Mouse (Mus musculus) ES-E14 (cell line): ENCODE results near the gene Ankfn1. TPM values are rescaled to one million over a fixed set of nuclear protein-coding genes. Genes with fewer than 3 reads are reported as not detected.

Source experiments
- DNase-seq: peaks from one replicate; pipeline ENCODE4 v3.0.0-alpha.2; 2013; ENCODE audit warnings: low read depth, low spot score
- H3K27ac ChIP-seq: 2 replicates; pipeline ENCODE4 v1.5.1; 2012; ENCODE audit warnings: low read depth, mild to moderate bottlenecking, low read length, moderate library complexity, mixed read lengths; ENCODE audit not compliant: poor library complexity, insufficient read depth, severe bottlenecking
- H3K36me3 ChIP-seq: 2 replicates; pipeline ENCODE4 v1.6.1; 2012; ENCODE audit warnings: mild to moderate bottlenecking, low read length, moderate library complexity, mixed read lengths; ENCODE audit not compliant: control insufficient read depth, poor library complexity, insufficient read depth, severe bottlenecking
- H3K4me1 ChIP-seq, 2 experiments: fragments of 150-350 bp in 1 of 2; sonication (generic) in 1 of 2; 2 replicates each; pipeline ENCODE4 v1.6.1; 2012; ENCODE audit warnings: low read length in 2 of 2, mild to moderate bottlenecking in 1 of 2, mixed read lengths in 1 of 2; ENCODE audit not compliant: control insufficient read depth in 2 of 2, insufficient read depth in 2 of 2, poor library complexity in 1 of 2
- H3K4me3 ChIP-seq, 2 experiments: fragments of 150-350 bp in 1 of 2; sonication (generic) in 1 of 2; 2 replicates each; pipeline ENCODE4 v1.5.1; 2012; ENCODE audit warnings: low read length in 2 of 2, low read depth in 1 of 2, mild to moderate bottlenecking in 1 of 2, mixed read lengths in 1 of 2; ENCODE audit not compliant: insufficient read depth in 1 of 2, poor library complexity in 1 of 2, severe bottlenecking in 1 of 2
- H3K9ac ChIP-seq: 2 replicates; pipeline ENCODE4 v1.6.1; 2012; ENCODE audit warnings: low read depth, mild to moderate bottlenecking, low read length, mixed read lengths; ENCODE audit not compliant: poor library complexity, insufficient read depth, severe bottlenecking
- H3K9me3 ChIP-seq: fragments of 150-350 bp; sonication (generic); 2 replicates; pipeline ENCODE4 v1.6.1; 2012; ENCODE audit warnings: low read depth, mild to moderate bottlenecking, low read length; ENCODE audit not compliant: control insufficient read depth, insufficient read depth
- CHD2 ChIP-seq: IDR thresholded peaks from 2 replicates; pipeline ENCODE4 v1.6.1; 2014; ENCODE audit warnings: mild to moderate bottlenecking, low read depth, low read length, inconsistent platforms
- HCFC1 ChIP-seq: IDR thresholded peaks from 2 replicates; pipeline ENCODE4 v1.6.1; 2012; ENCODE audit warnings: low read length, inconsistent platforms, borderline replicate concordance; ENCODE audit not compliant: insufficient read depth
- MAFK ChIP-seq: IDR thresholded peaks from 2 replicates; pipeline ENCODE4 v1.6.1; 2014; ENCODE audit warnings: mild to moderate bottlenecking, low read depth, low read length, inconsistent platforms; ENCODE audit not compliant: insufficient read depth
- ZC3H11A ChIP-seq: IDR thresholded peaks from 2 replicates; pipeline ENCODE4 v1.6.1; 2012; ENCODE audit warnings: low read depth, mild to moderate bottlenecking, inconsistent platforms, low read length, borderline replicate concordance
- ZNF384 ChIP-seq: IDR thresholded peaks from 2 replicates; pipeline ENCODE4 v1.6.1; 2012; ENCODE audit warnings: low read depth, low read length, inconsistent platforms
- in situ Hi-C, 2 experiments: fragments of 600-800 bp; cut with MboI; formaldehyde crosslinking; loops; one replicate each; pipeline ENCODE4 v1.15.1; 2025; ENCODE audit warnings: low sequenced_read_pairs in 2 of 2, inconsistent platforms in 1 of 2; ENCODE audit not compliant: unreplicated experiment in 2 of 2
- total RNA-seq: library from RNA; depleted of rRNA; stranded (reverse); fragments of 300-350 nt; gene quantifications from 2 replicates; pipeline ENCODE4 v1.2.3, GENCODE M21; 2012

Ankfn1 gene
- total RNA-seq, 1 experiment = not detected

GRCm38 (mm10) chr11:89774913-89775312 is 2.5 kb downstream of the Ankfn1 start:
- Histone ChIP-seq H3K9ac (no peak overlapping the region), H3K36me3 (no peaks in the 10 kb centered on the region), H3K4me3 (no peak overlapping the region), H3K27ac (no peak overlapping the region), H3K4me1 (peaks cover 0 to 6% of the 10 kb centered on the region in 2 experiments; a peak in 1 of 4 replicates), H3K9me3 (no peaks in the 10 kb centered on the region)
- DNase-seq = no peak
- in situ Hi-C loops = no loop called here
- no peak for TF ChIP-seq ZC3H11A
- TF ChIP-seq HCFC1 = no peak
- no peak for TF ChIP-seq CHD2
- no peak for TF ChIP-seq ZNF384
- TF ChIP-seq MAFK = no peak

GRCm38 (mm10) chr11:89772941-89773340 is 4.5 kb downstream of the Ankfn1 start:
- TF ChIP-seq ZC3H11A (no peak), HCFC1 (no peak), ZNF384 (no peak), CHD2 (no peak), MAFK (no peak)
- in situ Hi-C loops = no loop called here
- Histone ChIP-seq H3K9me3 (no peaks in the 10 kb centered on the region), H3K36me3 (no peaks in the 10 kb centered on the region), H3K4me1 (peaks cover 0 to 6% of the 10 kb centered on the region in 2 experiments; a peak in 1 of 4 replicates), H3K4me3 (no peak overlapping the region), H3K9ac (no peak overlapping the region), H3K27ac (no peak overlapping the region)
- DNase-seq = no peak

DNA sequence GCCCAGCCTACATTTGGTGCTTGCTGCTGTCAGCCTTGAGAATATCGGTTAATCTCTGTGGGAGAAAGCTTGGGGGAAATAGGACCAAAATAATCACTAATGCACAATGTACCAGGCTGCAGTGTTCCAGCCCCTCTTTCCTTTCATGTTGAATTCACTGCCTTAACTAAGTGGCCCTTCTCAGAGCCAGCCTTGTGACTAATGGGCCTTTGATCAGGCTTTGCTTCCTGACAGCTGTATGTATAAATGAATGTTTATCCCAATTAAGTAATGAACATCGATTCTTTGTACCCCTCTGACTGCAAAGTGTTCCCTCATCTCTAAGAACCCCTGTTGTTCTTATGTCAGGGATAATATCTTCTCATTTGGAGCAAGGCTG is 11.7 kb downstream of the Ankfn1 start:
- no peaks in the 10 kb centered on the region for H3K9me3 ChIP-seq
- in situ Hi-C loops = no loop called here
- no peak overlapping the region for H3K4me3 ChIP-seq
- no peaks in the 10 kb centered on the region for H3K36me3 ChIP-seq
- no peak for TF ChIP-seq MAFK
- H3K4me1 ChIP-seq = no peaks in the 10 kb centered on the region
- no peak overlapping the region for H3K27ac ChIP-seq
- no peak for DNase-seq
- no peak overlapping the region for H3K9ac ChIP-seq

DNA sequence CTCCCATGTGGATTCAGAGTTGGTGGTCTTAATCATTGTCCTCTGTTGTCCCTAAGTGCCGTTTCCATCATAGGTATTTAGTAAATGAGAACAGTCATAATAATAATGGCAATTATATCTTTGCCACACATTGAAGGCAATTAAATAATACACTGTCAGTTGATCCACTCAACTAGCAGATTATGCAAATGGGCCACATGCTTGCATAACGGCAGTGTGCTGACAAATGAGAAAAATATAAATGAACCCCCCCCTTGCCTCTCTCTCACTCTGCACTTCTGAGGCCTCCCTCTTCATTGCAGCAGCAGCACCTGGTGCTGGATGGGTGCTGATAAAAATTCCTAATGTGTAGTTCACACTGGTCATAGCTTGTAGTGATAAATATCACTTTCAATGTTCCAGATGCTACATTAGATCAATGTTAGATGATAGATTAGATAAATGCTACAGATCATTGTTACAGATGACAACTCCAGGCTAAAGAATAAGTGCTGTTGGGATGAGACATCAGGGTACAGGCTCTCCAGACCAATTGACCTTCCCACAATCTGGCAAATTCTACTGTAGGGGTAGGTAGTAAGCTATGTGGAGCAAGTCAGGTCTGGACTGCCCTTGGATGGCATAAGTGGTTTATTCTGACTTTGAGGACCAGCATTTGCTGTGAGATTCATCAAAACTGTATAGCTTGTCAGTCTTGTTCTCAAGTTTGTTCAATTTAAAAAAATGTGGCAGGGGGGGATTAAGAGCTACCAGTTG is 12.3 kb downstream of the Ankfn1 start:
- no peaks in the 10 kb centered on the region for H3K36me3 ChIP-seq
- H3K9ac ChIP-seq = no peak overlapping the region
- TF ChIP-seq ZNF384 = no peak
- no peak for TF ChIP-seq MAFK
- no peak for TF ChIP-seq HCFC1
- no peak for TF ChIP-seq CHD2
- TF ChIP-seq ZC3H11A = no peak
- no peak overlapping the region for H3K27ac ChIP-seq
- H3K4me3 ChIP-seq = no peak overlapping the region
- DNase-seq = no peak
- no peaks in the 10 kb centered on the region for H3K4me1 ChIP-seq
- in situ Hi-C loops = no loop called here
- H3K9me3 ChIP-seq = no peaks in the 10 kb centered on the region

- in situ Hi-C loops = no loop called here
- no peaks in the 10 kb centered on the region for H3K4me1 ChIP-seq
- H3K27ac ChIP-seq = no peak overlapping the region
- H3K36me3 ChIP-seq = no peaks in the 10 kb centered on the region
- H3K9me3 ChIP-seq = no peaks in the 10 kb centered on the region
- no peak overlapping the region for H3K9ac ChIP-seq
- H3K4me3 ChIP-seq = no peak overlapping the region
- DNase-seq = no peak
- TF ChIP-seq HCFC1 = no peak
- no peak for TF ChIP-seq MAFK
- no peak for TF ChIP-seq ZC3H11A
- TF ChIP-seq CHD2 = no peak
- TF ChIP-seq ZNF384 = no peak
Measured at GRCm38 (mm10) chr11:89733973-89734693, 43.3 kb downstream of the Ankfn1 start.
